In genomic region chr5:136706803-136707202, GRCm38 (mm10) we compare ENCODE assay signal across 8 mouse cellular contexts. TPM values are rescaled to one million over a fixed set of nuclear protein-coding genes. Genes with fewer than 3 reads are reported as not detected.
A peak's percentile ranks its signal among the peaks of the same experiment; 100 is the strongest.
DNase-seq lines count a peak whose midpoint lies in the region; ATAC-seq and TF ChIP-seq lines count a peak whose summit lies in the region.

No protein-coding gene starts in this region.

- DNase-seq in liver = peak; percentile 71
- DNase-seq in c-Kit-positive CD71-positive TER-119-positive erythroid progenitor cells, embryonic 14.5 days (ENCODE audit: low spot score) = peak; percentile 60
- DNase-seq in frontal cortex, postnatal 25 days (ENCODE audit: low spot score in 2 of 2) = peak; percentile 50 to 59
- DNase-seq in kidney, postnatal 0 days (ENCODE audit: low spot score) = peak; percentile 87
- peak; percentile 28 for DNase-seq in liver, embryonic 13.5 days
- peak; percentile 63 for DNase-seq in ovary, postnatal 36 days (ENCODE audit: low spot score)
- peak; percentile 85 for DNase-seq in thymus, postnatal 14 days

- H3K4me3 ChIP-seq in liver, embryonic 12.5 days = no peak overlapping the region
- H3K4me3 ChIP-seq in kidney, postnatal 0 days (replicated peaks; ENCODE audit: low read depth, low read length) = no peak overlapping the region
- H3K4me3 ChIP-seq in liver, embryonic 13.5 days (replicated peaks) = no peak overlapping the region

- no peaks in the 10 kb centered on the region for H3K27me3 ChIP-seq in liver, embryonic 12.5 days (replicated peaks)
- H3K27me3 ChIP-seq in kidney, postnatal 0 days (ENCODE audit: insufficient read depth, low read length) = no peaks in the 10 kb centered on the region
- H3K27me3 ChIP-seq in liver, embryonic 13.5 days = 0 out of 2 replicates have a peak, but pooled peaks cover 3% of the 10 kb centered on the region

- no peaks in the 10 kb centered on the region for H3K36me3 ChIP-seq in liver, embryonic 12.5 days
- H3K36me3 ChIP-seq in kidney, postnatal 0 days (ENCODE audit: insufficient read depth, low read length) = no peaks in the 10 kb centered on the region
- H3K36me3 ChIP-seq in liver, embryonic 13.5 days = no peaks in the 10 kb centered on the region

- 1% methylated on average over 9 of the region's 9 CpGs for WGBS in liver, embryonic 12.5 days (ENCODE audit: insufficient replicate concordance)
- 0% methylated on average over 9 of the region's 9 CpGs for WGBS in kidney, postnatal 0 days
- 3% methylated on average over 9 of the region's 9 CpGs for WGBS in liver, embryonic 13.5 days (ENCODE audit: insufficient replicate concordance)

- H3K27ac ChIP-seq in liver, embryonic 12.5 days = no peak overlapping the region
- no peak overlapping the region for H3K27ac ChIP-seq in kidney, postnatal 0 days
- H3K27ac ChIP-seq in liver, embryonic 13.5 days = no peak overlapping the region

- no peaks in the 10 kb centered on the region for H3K9me3 ChIP-seq in liver, embryonic 12.5 days (replicated peaks)
- no peaks in the 10 kb centered on the region for H3K9me3 ChIP-seq in kidney, postnatal 0 days (replicated peaks; ENCODE audit: low read length)
- peaks cover 4% of the 10 kb centered on the region; the same call in 1 of the 2 replicates for H3K9me3 ChIP-seq in liver, embryonic 13.5 days (replicated peaks)

- H3K4me2 ChIP-seq in liver, embryonic 12.5 days = no peak overlapping the region
- H3K4me2 ChIP-seq in kidney, postnatal 0 days (ENCODE audit: low read length) = no peak overlapping the region
- H3K4me2 ChIP-seq in liver, embryonic 13.5 days = no peak overlapping the region

- ATAC-seq in liver, embryonic 12.5 days = no peak
- ATAC-seq in kidney, postnatal 0 days (replicated peaks; ENCODE audit: low FRiP score, low read depth) = 0 out of 2 replicates have a peak, but pooled peaks have one; percentile 3
- ATAC-seq in liver, embryonic 13.5 days (ENCODE audit: low read depth) = no peak

- peak; percentile 87 for TF ChIP-seq CTCF in kidney, postnatal 0 days (IDR thresholded peaks at IDR 0.05; ENCODE audit: low read depth)

- H3K9ac ChIP-seq in liver, embryonic 12.5 days = no peak overlapping the region
- H3K9ac ChIP-seq in kidney, postnatal 0 days (ENCODE audit: low read depth, low read length) = no peak overlapping the region
- no peak overlapping the region for H3K9ac ChIP-seq in liver, embryonic 13.5 days

- no peaks in the 10 kb centered on the region for H3K4me1 ChIP-seq in liver, embryonic 12.5 days
- no peaks in the 10 kb centered on the region for H3K4me1 ChIP-seq in kidney, postnatal 0 days (replicated peaks; ENCODE audit: insufficient read depth, low read length)
- no peaks in the 10 kb centered on the region for H3K4me1 ChIP-seq in liver, embryonic 13.5 days (replicated peaks)

RNA-seq across cellular contexts. Expression of gene Myl10, which starts 13.9 kb away (rescaled TPM):
- not detected in 2 replicates for polyA plus RNA-seq in liver, embryonic 12.5 days (2016; fragmentation: Nextera tagmentation; extraction: Ambion mirVana)
- polyA plus RNA-seq in kidney, postnatal 0 days (2015; fragmentation: Nextera tagmentation; extraction: Ambion mirVana) = not detected in 2 replicates
- not detected in 2 replicates for polyA plus RNA-seq in liver, embryonic 13.5 days (2015; fragmentation: Nextera tagmentation; extraction: Ambion mirVana)

Comparison
In these comparisons a context has a peak if more than half of its experiments do, and no peak if none do; other contexts are left out.
1. DNase-seq: peak in every context shown above with its lines; median percentile 87 in kidney, postnatal 0 days; 85 in thymus, postnatal 14 days; 71 in liver; 63 in ovary, postnatal 36 days; 60 in c-Kit-positive CD71-positive TER-119-positive erythroid progenitor cells, embryonic 14.5 days; 54 in frontal cortex, postnatal 25 days; 28 in liver, embryonic 13.5 days.